Mouse (Mus musculus) forebrain, embryonic 16.5 days (tissue): ENCODE results near the gene Fyn. TPM values are rescaled to one million over a fixed set of nuclear protein-coding genes. Genes with fewer than 3 reads are reported as not detected.

Experiments used
- ATAC-seq: fragments of 200-750 bp; cut with Nextera tagmentation; 2 replicates; pipeline ENCODE4 v1.8.0; 2017; ENCODE audit warnings: mild to moderate bottlenecking, moderate library complexity
- H3K27ac ChIP-seq: fragments of 300-500 bp; sonication (generic); 2 replicates; pipeline ENCODE4 v1.5.1; 2014; ENCODE audit warnings: low read length, control low read depth
- H3K27me3 ChIP-seq: fragments of 300-500 bp; sonication (generic); replicated peaks from 2 replicates; pipeline ENCODE4 v1.6.1; 2014; ENCODE audit warnings: low read length; ENCODE audit not compliant: control insufficient read depth, insufficient read depth
- H3K36me3 ChIP-seq: fragments of 300-500 bp; sonication (generic); 2 replicates; pipeline ENCODE4 v1.6.1; 2014; ENCODE audit not compliant: control insufficient read depth, insufficient read depth
- H3K4me1 ChIP-seq: fragments of 300-500 bp; sonication (generic); replicated peaks from 2 replicates; pipeline ENCODE4 v1.6.1; 2014; ENCODE audit warnings: low read length; ENCODE audit not compliant: control insufficient read depth, insufficient read depth
- H3K4me2 ChIP-seq: fragments of 300-500 bp; sonication (generic); 2 replicates; pipeline ENCODE4 v1.6.1; 2014; ENCODE audit warnings: mild to moderate bottlenecking, low read length, control low read depth
- H3K4me3 ChIP-seq: fragments of 300-500 bp; sonication (generic); replicated peaks from 2 replicates; pipeline ENCODE4 v1.5.1; 2014; ENCODE audit warnings: mild to moderate bottlenecking, low read length, control low read depth
- H3K9ac ChIP-seq: fragments of 300-500 bp; sonication (generic); replicated peaks from 2 replicates; pipeline ENCODE4 v1.6.1; 2014; ENCODE audit warnings: low read depth, low read length, control low read depth
- H3K9me3 ChIP-seq: fragments of 300-500 bp; sonication (generic); 2 replicates; pipeline ENCODE4 v1.6.1; 2016; ENCODE audit warnings: low read length; ENCODE audit not compliant: control insufficient read depth
- WGBS: fragments of 180-500 bp; shearing (Covaris S2); extraction: QIAGEN DNeasy Blood & Tissue Kit; methylation state at CpG from one replicate; pipeline ENCODE4 v1.1.7; 2014; 5-methylcytosine and 5-hydroxymethylcytosine counted together
- polyA plus RNA-seq: library from polyadenylated mRNA; unstranded; fragments of >200 nt; fragmentation: Nextera tagmentation; extraction: Ambion mirVana; gene quantifications from 2 replicates; pipeline ENCODE4 v1.2.1, GENCODE M21; 2015

Gene Fyn
- polyA plus RNA-seq, 1 experiment from 2014 or later = 74.4 TPM

GRCm38 (mm10) chr10:39521861-39522391 lies 153.3 kb downstream of the Fyn start:
- no peak for ATAC-seq
- WGBS = 89% methylated on average over 5 of the region's 5 CpGs
- peaks cover 6% of the 10 kb centered on the region; the same call in 1 of the 2 replicates for H3K36me3 ChIP-seq
- H3K4me2 ChIP-seq = no peak overlapping the region
- no peak overlapping the region for H3K9ac ChIP-seq
- no peaks in the 10 kb centered on the region for H3K27me3 ChIP-seq
- H3K9me3 ChIP-seq = no peaks in the 10 kb centered on the region
- peaks cover 50% of the 10 kb centered on the region for H3K4me1 ChIP-seq
- H3K4me3 ChIP-seq = no peak overlapping the region
- peak overlapping the region; percentile 14; the same call in 1 of the 2 replicates for H3K27ac ChIP-seq

GRCm38 (mm10) chr10:39522857-39523614 lies 154.4 kb downstream of the Fyn start:
- peaks cover 41% of the 10 kb centered on the region for H3K4me1 ChIP-seq
- WGBS = 53% methylated on average over 11 of the region's 11 CpGs
- H3K4me2 ChIP-seq = no peak overlapping the region
- H3K9me3 ChIP-seq = no peaks in the 10 kb centered on the region
- no peak overlapping the region for H3K4me3 ChIP-seq
- peaks cover 6% of the 10 kb centered on the region; the same call in 1 of the 2 replicates for H3K36me3 ChIP-seq
- H3K9ac ChIP-seq = 0 out of 2 replicates have a peak overlapping the region, but pooled peaks have one; percentile 3
- no peaks in the 10 kb centered on the region for H3K27me3 ChIP-seq
- no peak for ATAC-seq
- H3K27ac ChIP-seq = no peak overlapping the region

GRCm38 (mm10) chr10:39524355-39524754 lies 155.7 kb downstream of the Fyn start:
- Histone ChIP-seq H3K4me3 (no peak overlapping the region), H3K9me3 (no peaks in the 10 kb centered on the region), H3K4me1 (peaks cover 32% of the 10 kb centered on the region), H3K36me3 (peaks cover 6% of the 10 kb centered on the region; the same call in 1 of the 2 replicates), H3K27ac (0 out of 2 replicates have a peak overlapping the region, but pooled peaks have one; percentile 8), H3K27me3 (no peaks in the 10 kb centered on the region), H3K4me2 (no peak overlapping the region), H3K9ac (no peak overlapping the region)
- no peak for ATAC-seq
- WGBS = 57% methylated on average over 8 of the region's 8 CpGs

GRCm38 (mm10) chr10:39525431-39525830 lies 156.8 kb downstream of the Fyn start:
- H3K27ac ChIP-seq = no peak overlapping the region
- peaks cover 6% of the 10 kb centered on the region; the same call in 1 of the 2 replicates for H3K36me3 ChIP-seq
- 82% methylated on average over 13 of the region's 13 CpGs for WGBS
- no peak overlapping the region for H3K4me2 ChIP-seq
- H3K27me3 ChIP-seq = no peaks in the 10 kb centered on the region
- H3K9me3 ChIP-seq = no peaks in the 10 kb centered on the region
- H3K4me1 ChIP-seq = peaks cover 24% of the 10 kb centered on the region
- no peak for ATAC-seq
- H3K4me3 ChIP-seq = no peak overlapping the region
- no peak overlapping the region for H3K9ac ChIP-seq

- Histone ChIP-seq H3K36me3 (peaks cover 6% of the 10 kb centered on the region; the same call in 1 of the 2 replicates), H3K27ac (no peak overlapping the region), H3K4me2 (no peak overlapping the region), H3K4me3 (no peak overlapping the region), H3K4me1 (peaks cover 11% of the 10 kb centered on the region; the same call in 1 of the 2 replicates), H3K9me3 (no peaks in the 10 kb centered on the region), H3K27me3 (no peaks in the 10 kb centered on the region), H3K9ac (no peak overlapping the region)
- 35% methylated on average over 5 of the region's 5 CpGs for WGBS
- ATAC-seq = no peak
Measured at GRCm38 (mm10) chr10:39527113-39527512, 158.5 kb downstream of the Fyn start.

- Histone ChIP-seq H3K9ac (no peak overlapping the region), H3K4me1 (peaks cover 5% of the 10 kb centered on the region; the same call in 1 of the 2 replicates), H3K36me3 (peaks cover 11% of the 10 kb centered on the region), H3K27ac (no peak overlapping the region), H3K9me3 (no peaks in the 10 kb centered on the region), H3K27me3 (no peaks in the 10 kb centered on the region), H3K4me3 (no peak overlapping the region), H3K4me2 (no peak overlapping the region)
- ATAC-seq = no peak
- WGBS = 82% methylated on average over 14 of the region's 14 CpGs
Measured at GRCm38 (mm10) chr10:39529179-39529578, 160.5 kb downstream of the Fyn start.

- WGBS = 69% methylated on average over 20 of the region's 20 CpGs
- 0 out of 2 replicates have a peak overlapping the region, but pooled peaks have one; percentile 37 for H3K27ac ChIP-seq
- no peak for ATAC-seq
Measured at GRCm38 (mm10) chr10:39532008-39532740, 163.5 kb downstream of the Fyn start.

GRCm38 (mm10) chr10:39532823-39533222 lies 164.2 kb downstream of the Fyn start:
- H3K4me1 ChIP-seq = peaks cover 26% of the 10 kb centered on the region
- H3K9ac ChIP-seq = no peak overlapping the region
- ATAC-seq = no peak
- no peak overlapping the region for H3K4me2 ChIP-seq
- H3K36me3 ChIP-seq = peaks cover 7% of the 10 kb centered on the region
- no peaks in the 10 kb centered on the region for H3K27me3 ChIP-seq
- WGBS = 70% methylated on average over 7 of the region's 7 CpGs
- H3K4me3 ChIP-seq = no peak overlapping the region
- H3K9me3 ChIP-seq = no peaks in the 10 kb centered on the region
- H3K27ac ChIP-seq = no peak overlapping the region

More at GRCm38 (mm10) chr10:39532008-39532740, 163.5 kb downstream of the Fyn start:
- Histone ChIP-seq H3K9ac (no peak overlapping the region), H3K27me3 (no peaks in the 10 kb centered on the region), H3K4me1 (peaks cover 26% of the 10 kb centered on the region), H3K4me3 (no peak overlapping the region), H3K4me2 (no peak overlapping the region), H3K36me3 (peaks cover 7% of the 10 kb centered on the region), H3K9me3 (no peaks in the 10 kb centered on the region)
